Mouse (Mus musculus): ENCODE measurements around the gene Higd1c. TPM values are rescaled to one million over a fixed set of nuclear protein-coding genes. Genes with fewer than 3 reads are reported as not detected.
"Not testable (repeated sequence)": the region's sequence is repeated elsewhere in the genome, so short reads cannot be mapped to it uniquely, and the experiment has no call there.

Gene Higd1c
- polyA plus RNA-seq, 1 experiment from 2014 or later, result 0.40 TPM

DNA sequence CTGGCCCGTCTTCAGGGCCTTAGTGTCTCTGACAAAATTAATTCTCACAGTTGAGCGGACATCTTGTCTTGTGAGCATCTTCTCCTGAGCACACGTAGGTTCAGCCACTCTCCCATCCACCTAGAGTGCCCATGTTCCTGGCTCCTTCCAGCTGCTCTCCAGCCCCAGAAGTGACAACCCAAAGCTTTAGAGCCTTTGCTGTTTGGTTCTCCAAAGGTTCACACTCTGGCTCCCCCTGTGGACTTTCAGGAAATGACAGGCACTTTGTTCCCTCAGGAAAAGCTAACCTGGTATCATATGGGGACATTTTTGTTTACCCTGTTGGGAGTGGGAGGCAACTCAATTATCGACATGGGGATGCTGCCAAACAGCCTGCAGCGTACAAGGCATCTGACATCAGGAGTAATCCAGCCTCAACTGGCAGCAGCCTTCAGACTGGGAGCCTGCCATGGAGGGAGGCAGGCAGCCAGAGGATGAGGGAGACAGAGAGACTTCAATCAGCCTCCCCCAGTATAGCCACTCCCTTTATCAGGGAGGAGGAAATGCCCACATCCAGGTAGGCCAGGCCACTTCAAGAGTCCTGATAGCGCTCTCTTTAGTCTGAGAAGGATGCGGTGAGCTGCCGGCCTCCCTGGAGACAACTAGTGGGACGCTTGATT is 13.6 kb downstream of the Higd1c start:
- ATAC-seq, result peak; percentile 39
- not testable (repeated sequence) for H3K27ac ChIP-seq; H3K36me3 ChIP-seq; H3K27me3 ChIP-seq (replicated peaks); H3K9me3 ChIP-seq; H3K9ac ChIP-seq; H3K4me2 ChIP-seq (replicated peaks); H3K4me3 ChIP-seq (replicated peaks); H3K4me1 ChIP-seq (replicated peaks)
- 35% methylated on average over 4 of the region's 9 CpGs for WGBS

DNA sequence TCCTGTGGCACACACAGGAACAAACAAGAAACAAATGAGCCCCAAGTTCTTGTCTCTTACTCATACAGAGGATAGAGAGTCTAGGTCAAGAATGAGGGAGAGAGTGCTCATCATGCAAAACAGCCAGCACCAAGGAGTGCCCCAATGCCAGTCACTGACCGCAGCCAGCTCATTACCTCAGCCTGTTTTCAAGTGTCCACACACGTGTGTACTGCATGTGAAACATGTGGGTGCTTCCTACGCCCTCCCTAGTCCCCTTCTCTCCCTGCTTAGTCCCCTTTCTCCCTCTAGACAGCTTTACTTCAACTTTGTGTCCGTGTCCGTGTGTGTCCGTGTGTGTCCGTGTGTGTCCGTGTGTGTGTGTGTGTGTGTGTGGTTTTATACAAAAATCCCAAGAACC is 15.3 kb downstream of the Higd1c start:
- no peak overlapping the region for H3K27ac ChIP-seq
- no peaks in the 10 kb centered on the region for H3K4me1 ChIP-seq (replicated peaks)
- H3K4me2 ChIP-seq (replicated peaks), result no peak overlapping the region
- H3K27me3 ChIP-seq (replicated peaks), result no peaks in the 10 kb centered on the region
- 83% methylated on average over 8 of the region's 8 CpGs for WGBS
- no peak for ATAC-seq
- no peaks in the 10 kb centered on the region for H3K9me3 ChIP-seq
- no peaks in the 10 kb centered on the region for H3K36me3 ChIP-seq
- H3K9ac ChIP-seq, result no peak overlapping the region
- H3K4me3 ChIP-seq (replicated peaks), result no peak overlapping the region

DNA sequence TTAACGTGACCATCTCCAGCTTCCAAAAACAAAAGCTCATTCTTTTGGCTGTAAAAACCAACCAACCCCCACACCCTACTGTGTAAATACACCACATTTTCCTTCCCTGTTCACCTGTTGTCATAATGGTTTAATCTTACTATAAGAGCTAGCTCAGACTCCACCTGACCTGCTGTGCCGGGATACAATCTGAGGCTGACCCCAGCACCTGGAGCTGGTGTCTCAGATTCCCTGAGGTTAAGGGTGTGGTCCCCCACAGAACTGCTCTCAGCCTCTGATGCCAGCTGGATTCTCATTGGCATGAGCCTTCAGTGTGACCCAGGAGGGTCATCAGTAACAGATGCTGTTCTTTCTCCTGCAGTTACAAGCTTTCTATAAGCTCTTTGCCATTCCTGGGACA is 15.8 kb downstream of the Higd1c start:
- no peaks in the 10 kb centered on the region for H3K4me1 ChIP-seq (replicated peaks)
- no peak overlapping the region for H3K9ac ChIP-seq
- no peak overlapping the region for H3K4me3 ChIP-seq (replicated peaks)
- no peak overlapping the region for H3K27ac ChIP-seq
- H3K9me3 ChIP-seq, result no peaks in the 10 kb centered on the region
- H3K36me3 ChIP-seq, result no peaks in the 10 kb centered on the region
- 39% methylated on average over 2 of the region's 2 CpGs for WGBS
- no peak overlapping the region for H3K4me2 ChIP-seq (replicated peaks)
- peak; percentile 45; the same call in 1 of the 2 replicates for ATAC-seq
- no peaks in the 10 kb centered on the region for H3K27me3 ChIP-seq (replicated peaks)

DNA sequence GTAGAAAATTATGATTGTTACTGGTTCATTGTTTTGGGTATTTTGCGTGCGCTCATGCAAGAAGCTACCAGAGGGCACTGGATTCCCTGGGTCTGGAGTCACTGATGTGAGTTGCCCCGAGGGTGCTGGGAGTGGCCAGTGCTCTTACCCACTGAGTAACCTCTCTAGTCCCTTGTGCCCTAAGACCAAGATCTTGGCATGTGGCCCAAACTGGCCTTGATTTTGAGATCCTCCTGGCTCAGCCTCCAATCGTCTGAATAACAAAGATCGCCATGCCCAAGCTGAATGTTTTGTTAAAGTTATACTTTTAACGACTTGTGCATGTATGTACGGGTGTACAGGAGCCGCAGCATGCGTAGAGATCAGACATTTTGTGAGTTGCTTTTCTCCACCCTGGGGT is 21.4 kb downstream of the Higd1c start:
- ATAC-seq, result no peak
- Histone ChIP-seq H3K27ac (no peak overlapping the region), H3K36me3 (no peaks in the 10 kb centered on the region), H3K27me3 (replicated peaks) (no peaks in the 10 kb centered on the region), H3K9ac (no peak overlapping the region), H3K4me1 (replicated peaks) (no peaks in the 10 kb centered on the region), H3K4me2 (replicated peaks) (no peak overlapping the region), H3K9me3 (no peaks in the 10 kb centered on the region), H3K4me3 (replicated peaks) (no peak overlapping the region)
- WGBS, result 92% methylated on average over 9 of the region's 9 CpGs

DNA sequence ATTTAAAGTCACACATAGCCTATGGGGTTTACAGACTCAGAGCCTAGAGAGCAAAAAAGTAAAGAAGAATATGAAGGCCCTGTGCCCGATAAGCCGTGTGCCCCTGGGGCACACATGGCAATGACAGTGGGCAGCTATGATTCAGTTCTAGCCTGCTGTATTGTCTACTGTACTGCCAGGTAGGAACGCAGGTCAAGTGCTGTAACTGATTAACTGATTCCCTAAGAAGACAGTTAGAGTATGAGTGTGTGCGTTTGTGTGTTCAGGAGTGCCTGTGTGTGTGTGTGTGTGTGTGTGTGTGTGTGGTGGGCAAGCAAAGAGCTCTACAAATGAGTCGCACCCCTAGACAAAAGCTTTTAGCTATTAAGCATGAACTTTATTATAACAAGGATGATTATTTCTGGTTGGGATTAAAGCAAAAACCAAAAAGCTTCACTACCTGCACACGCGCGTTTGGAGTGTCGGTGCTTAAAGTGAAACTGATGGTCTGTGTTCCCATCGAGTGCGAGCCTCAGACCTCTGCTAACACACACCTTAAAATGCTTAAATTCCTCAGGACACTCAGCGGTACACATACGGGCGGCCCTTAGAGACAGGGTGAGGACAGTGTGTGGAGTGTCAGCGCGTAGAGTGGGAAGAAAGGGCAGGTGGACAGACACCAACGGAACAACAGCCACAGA is 23.3 kb downstream of the Higd1c start:
- WGBS, result 84% methylated on average over 17 of the region's 17 CpGs
- no peak overlapping the region for H3K9ac ChIP-seq
- no peaks in the 10 kb centered on the region for H3K4me1 ChIP-seq (replicated peaks)
- H3K27me3 ChIP-seq (replicated peaks), result no peaks in the 10 kb centered on the region
- H3K9me3 ChIP-seq, result no peaks in the 10 kb centered on the region
- no peak for ATAC-seq
- H3K4me2 ChIP-seq (replicated peaks), result no peak overlapping the region
- H3K36me3 ChIP-seq, result no peaks in the 10 kb centered on the region
- H3K27ac ChIP-seq, result no peak overlapping the region
- H3K4me3 ChIP-seq (replicated peaks), result no peak overlapping the region

DNA sequence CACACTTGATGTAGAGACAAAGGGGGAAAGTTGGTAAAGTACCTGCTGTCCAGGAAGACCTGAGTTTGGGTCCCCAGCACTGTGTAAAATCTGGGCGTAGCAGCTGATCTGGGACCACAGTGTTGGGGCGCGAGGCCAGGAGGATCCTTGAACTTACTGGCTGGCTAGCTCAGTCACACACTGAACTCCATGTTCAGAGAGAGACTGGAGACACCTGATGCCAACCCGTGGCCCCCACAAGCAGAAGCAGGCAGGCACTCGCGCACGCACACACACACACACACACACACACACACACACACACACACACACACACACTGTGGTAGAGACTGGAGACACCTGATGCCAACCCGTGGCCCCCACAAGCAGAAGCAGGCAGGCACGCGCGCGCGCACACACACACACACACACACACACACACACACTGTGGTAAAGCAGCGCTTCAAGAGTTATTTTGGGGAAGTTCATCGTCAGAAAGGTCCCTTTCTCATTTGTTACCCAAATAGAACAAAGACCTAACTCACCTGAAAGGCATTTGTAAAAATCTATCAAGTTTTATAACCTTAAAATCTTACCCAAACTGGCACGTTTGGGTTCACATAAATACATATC is 24.0 kb downstream of the Higd1c start:
- H3K9ac ChIP-seq, result no peak overlapping the region
- no peaks in the 10 kb centered on the region for H3K9me3 ChIP-seq
- no peak for ATAC-seq
- 81% methylated on average over 16 of the region's 16 CpGs for WGBS
- H3K27me3 ChIP-seq (replicated peaks), result no peaks in the 10 kb centered on the region
- no peak overlapping the region for H3K4me2 ChIP-seq (replicated peaks)
- no peak overlapping the region for H3K4me3 ChIP-seq (replicated peaks)
- no peaks in the 10 kb centered on the region for H3K4me1 ChIP-seq (replicated peaks)
- no peaks in the 10 kb centered on the region for H3K36me3 ChIP-seq
- H3K27ac ChIP-seq, result no peak overlapping the region

DNA sequence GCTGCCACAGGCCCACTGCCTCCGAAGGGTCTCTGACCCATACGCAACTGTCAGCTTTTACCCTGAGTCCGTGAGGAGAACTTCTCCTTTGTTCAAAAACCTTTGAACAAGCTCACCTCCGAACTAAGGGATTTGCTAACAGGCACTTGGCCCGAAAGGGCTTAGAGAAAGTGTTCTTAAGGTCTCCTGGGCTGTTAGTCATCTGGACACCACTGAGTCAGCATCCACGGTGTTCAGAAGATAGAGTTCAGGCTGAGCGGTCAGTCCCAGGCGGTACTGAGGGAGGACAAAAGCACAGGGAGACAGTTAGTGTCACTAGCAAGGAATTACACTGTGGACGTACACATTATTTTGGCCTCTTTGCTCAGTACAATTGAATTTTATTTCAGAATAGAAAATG is 24.5 kb downstream of the Higd1c start:
- Histone ChIP-seq H3K36me3 (peaks cover 4% of the 10 kb centered on the region; the same call in 1 of the 2 replicates), H3K4me3 (replicated peaks) (no peak overlapping the region), H3K9ac (no peak overlapping the region), H3K4me1 (replicated peaks) (no peaks in the 10 kb centered on the region), H3K27ac (no peak overlapping the region), H3K9me3 (no peaks in the 10 kb centered on the region), H3K4me2 (replicated peaks) (no peak overlapping the region), H3K27me3 (replicated peaks) (no peaks in the 10 kb centered on the region)
- no peak for ATAC-seq
- WGBS, result 69% methylated on average over 9 of the region's 9 CpGs

DNA sequence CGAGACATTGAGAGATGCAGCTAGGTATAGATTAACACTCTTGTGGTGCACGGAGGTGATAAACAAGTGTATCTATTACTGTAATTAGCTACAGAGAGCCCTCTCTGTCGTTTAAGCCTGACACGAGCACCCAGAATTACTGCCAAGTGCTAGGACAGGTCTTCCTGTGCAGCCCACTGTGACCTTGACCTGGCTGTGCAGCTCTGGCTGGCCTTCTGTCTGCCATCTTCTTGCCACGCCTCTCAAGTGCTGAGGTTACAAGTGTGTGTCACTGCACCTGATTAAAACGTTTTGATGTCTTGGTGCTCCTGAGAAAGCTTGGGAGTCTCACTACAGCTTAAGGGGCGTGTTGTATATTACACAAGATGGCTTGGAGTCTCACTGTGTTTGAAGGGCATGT is 26.7 kb downstream of the Higd1c start:
- Histone ChIP-seq H3K4me3 (replicated peaks) (no peak overlapping the region), H3K36me3 (peaks cover 11% of the 10 kb centered on the region), H3K4me1 (replicated peaks) (no peaks in the 10 kb centered on the region), H3K4me2 (replicated peaks) (no peak overlapping the region), H3K27me3 (replicated peaks) (no peaks in the 10 kb centered on the region), H3K9ac (no peak overlapping the region), H3K27ac (no peak overlapping the region), H3K9me3 (no peaks in the 10 kb centered on the region)
- ATAC-seq, result no peak
- 66% methylated on average over 7 of the region's 7 CpGs for WGBS

DNA sequence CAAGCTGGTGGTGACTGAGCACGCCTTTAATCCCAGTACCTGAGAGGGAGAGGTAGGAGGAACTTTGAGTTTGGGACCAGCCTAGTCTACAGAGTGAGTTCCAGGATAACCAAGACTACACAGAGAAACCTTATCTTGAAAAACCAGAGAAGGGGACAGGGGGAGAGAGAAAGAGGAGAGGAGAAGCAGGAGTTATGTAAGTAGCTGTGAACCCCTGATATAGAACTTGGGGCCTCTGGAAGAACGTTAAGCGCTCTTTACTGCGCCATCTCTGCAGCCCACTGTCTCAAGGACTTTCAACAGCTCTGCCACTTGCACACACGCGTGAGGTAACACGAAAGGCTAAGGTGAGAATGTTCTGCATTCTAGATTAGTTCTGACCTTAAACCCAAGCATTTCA is 27.3 kb downstream of the Higd1c start:
- no peak for ATAC-seq
- no peaks in the 10 kb centered on the region for H3K27me3 ChIP-seq (replicated peaks)
- H3K27ac ChIP-seq, result no peak overlapping the region
- no peaks in the 10 kb centered on the region for H3K9me3 ChIP-seq
- WGBS, result 90% methylated on average over 7 of the region's 7 CpGs
- H3K4me1 ChIP-seq (replicated peaks), result no peaks in the 10 kb centered on the region
- no peak overlapping the region for H3K9ac ChIP-seq
- H3K36me3 ChIP-seq, result peaks cover 14% of the 10 kb centered on the region
- no peak overlapping the region for H3K4me2 ChIP-seq (replicated peaks)
- H3K4me3 ChIP-seq (replicated peaks), result no peak overlapping the region

DNA sequence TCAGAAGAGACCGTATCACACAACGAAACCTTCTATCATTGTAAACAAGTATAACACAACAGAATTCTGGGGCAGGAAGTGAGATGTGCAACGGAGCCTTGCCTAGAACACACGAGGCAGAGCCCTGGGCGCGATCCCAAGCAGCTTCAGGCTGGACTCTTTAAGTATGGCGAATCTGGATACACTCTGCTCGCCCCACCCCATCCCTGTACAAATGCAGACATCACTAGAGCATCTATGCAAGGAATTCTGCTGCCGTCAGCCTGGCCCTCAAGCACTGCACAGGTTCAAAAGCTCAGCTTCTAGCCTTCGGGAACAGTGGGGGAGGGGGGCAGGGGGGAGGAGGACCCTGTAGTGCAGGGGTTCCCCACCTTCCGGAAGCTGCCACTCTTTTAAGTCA is 28.7 kb downstream of the Higd1c start:
- no peaks in the 10 kb centered on the region for H3K9me3 ChIP-seq
- H3K4me1 ChIP-seq (replicated peaks), result no peaks in the 10 kb centered on the region
- ATAC-seq, result no peak
- 85% methylated on average over 11 of the region's 11 CpGs for WGBS
- H3K27me3 ChIP-seq (replicated peaks), result no peaks in the 10 kb centered on the region
- H3K4me2 ChIP-seq (replicated peaks), result no peak overlapping the region
- H3K36me3 ChIP-seq, result peaks cover 25% of the 10 kb centered on the region
- H3K9ac ChIP-seq, result no peak overlapping the region
- H3K4me3 ChIP-seq (replicated peaks), result no peak overlapping the region
- H3K27ac ChIP-seq, result no peak overlapping the region

DNA sequence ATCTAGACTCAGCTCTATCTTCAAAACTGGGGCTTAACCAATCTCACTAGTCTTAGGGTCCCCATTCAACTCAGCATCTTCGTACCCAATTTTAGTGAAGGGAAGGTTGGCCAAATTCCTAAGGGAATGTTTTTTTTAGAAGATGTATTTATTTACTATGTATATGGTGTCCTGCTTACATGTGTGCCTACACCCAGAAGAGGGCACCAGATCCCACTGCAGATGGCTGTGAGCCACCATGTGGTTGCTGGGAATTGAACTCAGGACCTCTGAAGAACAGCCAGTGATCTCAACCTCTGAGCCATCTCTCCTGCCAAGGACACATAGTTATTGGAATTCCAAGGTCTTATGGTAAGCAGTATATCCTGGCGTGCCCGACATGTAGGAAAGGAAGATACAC is 31.2 kb downstream of the Higd1c start:
- H3K27me3 ChIP-seq (replicated peaks), result no peaks in the 10 kb centered on the region
- no peak overlapping the region for H3K4me2 ChIP-seq (replicated peaks)
- H3K4me1 ChIP-seq (replicated peaks), result no peaks in the 10 kb centered on the region
- H3K9ac ChIP-seq, result no peak overlapping the region
- ATAC-seq, result no peak
- H3K9me3 ChIP-seq, result no peaks in the 10 kb centered on the region
- peaks cover 48% of the 10 kb centered on the region for H3K36me3 ChIP-seq
- no peak overlapping the region for H3K27ac ChIP-seq
- WGBS, result 89% methylated on average over 3 of the region's 3 CpGs
- no peak overlapping the region for H3K4me3 ChIP-seq (replicated peaks)

DNA sequence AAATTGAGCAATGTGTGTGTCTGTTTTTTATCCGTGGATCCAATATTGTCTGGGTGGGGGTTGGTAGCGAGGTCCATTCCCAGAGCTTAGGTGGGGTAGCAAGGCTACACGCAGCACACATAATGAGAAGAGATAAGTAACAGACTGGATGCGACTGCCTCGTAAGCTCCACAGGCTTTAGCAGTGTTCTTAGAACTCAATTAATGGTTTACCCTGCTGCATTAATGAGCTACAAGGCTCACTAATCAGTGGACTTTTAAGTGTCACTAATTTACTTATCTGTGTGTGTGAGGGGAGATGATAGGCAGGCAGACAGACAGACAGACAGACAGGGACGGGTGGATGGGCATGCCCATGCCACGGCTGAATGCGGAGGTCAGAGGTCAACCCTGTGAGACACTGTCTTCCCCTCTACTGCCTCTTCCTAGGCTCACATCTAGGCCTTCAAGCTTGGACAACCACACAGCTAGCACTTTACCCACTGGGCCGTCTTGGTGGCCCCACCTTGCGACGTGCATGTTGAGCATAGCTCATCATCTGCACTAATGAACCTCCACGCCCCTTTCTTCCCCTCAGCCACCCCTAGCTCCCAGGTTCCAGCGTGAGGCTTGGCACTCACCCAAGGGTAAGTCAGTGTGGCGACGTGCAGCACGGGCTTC is 36.4 kb downstream of the Higd1c start:
- no peak overlapping the region for H3K9ac ChIP-seq
- 88% methylated on average over 16 of the region's 16 CpGs for WGBS
- H3K4me2 ChIP-seq (replicated peaks), result no peak overlapping the region
- H3K4me3 ChIP-seq (replicated peaks), result no peak overlapping the region
- ATAC-seq, result peak; percentile 50
- H3K27ac ChIP-seq, result no peak overlapping the region
- peaks cover 63% of the 10 kb centered on the region for H3K36me3 ChIP-seq
- no peaks in the 10 kb centered on the region for H3K4me1 ChIP-seq (replicated peaks)
- no peaks in the 10 kb centered on the region for H3K9me3 ChIP-seq
- no peaks in the 10 kb centered on the region for H3K27me3 ChIP-seq (replicated peaks)
